In the genomic region with DNA sequence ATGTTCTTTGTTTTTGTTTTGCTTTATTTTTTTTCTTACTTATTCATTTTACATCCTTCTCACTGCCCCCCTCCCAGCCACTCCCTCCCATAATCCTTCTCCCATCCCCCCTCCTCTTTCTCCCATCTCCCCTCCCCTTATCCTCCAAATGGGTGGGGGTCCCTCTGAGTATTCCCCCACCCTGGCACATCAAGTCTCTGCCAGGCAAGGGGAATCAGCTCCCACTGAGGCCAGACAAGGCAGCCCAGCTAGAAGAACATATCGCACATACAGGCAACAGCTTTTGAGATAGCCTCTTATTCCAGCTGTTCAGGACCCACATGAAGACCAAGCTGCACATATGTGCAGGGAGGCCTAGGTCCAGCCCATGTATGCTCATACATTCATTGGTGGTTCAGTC, we compare ENCODE assay signal across 26 mouse cellular contexts.
"Had no signal": no experiment of that assay in that cellular context is flagged by ENCODE, and none has a peak within 500 bp of the region (broad histone marks: within the 10 kb centered on the region; RNA-seq: fewer than 3 reads in every experiment).

No protein-coding gene starts in this region.

- H3K4me1 ChIP-seq: embryonic facial prominence, embryonic 10.5 days; embryonic facial prominence, embryonic 12.5 days; embryonic facial prominence, embryonic 13.5 days; embryonic facial prominence, embryonic 15.5 days had no signal

- H3K9me3 ChIP-seq: embryonic facial prominence, embryonic 10.5 days; embryonic facial prominence, embryonic 13.5 days; embryonic facial prominence, embryonic 15.5 days; forebrain, embryonic 13.5 days had no signal

- H3K36me3 ChIP-seq: embryonic facial prominence, embryonic 10.5 days; embryonic facial prominence, embryonic 12.5 days; embryonic facial prominence, embryonic 13.5 days; embryonic facial prominence, embryonic 15.5 days; forebrain, embryonic 10.5 days; forebrain, embryonic 12.5 days; forebrain, embryonic 15.5 days had no signal

- H3K27me3 ChIP-seq: embryonic facial prominence, embryonic 12.5 days; embryonic facial prominence, embryonic 13.5 days; embryonic facial prominence, embryonic 15.5 days; forebrain, embryonic 13.5 days; forebrain, embryonic 15.5 days had no signal

- DNase-seq: cerebellum, adult 2 months; cerebellum, adult 8-10 months; cerebellum, adult 9-10 months; cerebellum, adult 9-11 months; cerebellum, postnatal 10 days; cerebellum, postnatal 14 days; cerebellum, postnatal 25 days; cerebellum, postnatal 36 days; embryo, embryonic 11 days; forebrain, postnatal 0 days; gastrocnemius, adult 2 months; gastrocnemius, postnatal 10 days; gastrocnemius, postnatal 14 days; gastrocnemius, postnatal 25 days; gastrocnemius, postnatal 36 days; heart, adult 18-20 months; heart, adult 2 months had no signal

- H3K4me3 ChIP-seq: embryonic facial prominence, embryonic 10.5 days; embryonic facial prominence, embryonic 12.5 days; embryonic facial prominence, embryonic 13.5 days; embryonic facial prominence, embryonic 15.5 days; erythroblast, embryonic 14.5 days; forebrain, embryonic 10.5 days; forebrain, embryonic 12.5 days; forebrain, embryonic 13.5 days; forebrain, embryonic 15.5 days; gastrocnemius, adult 2 months; heart, adult 2 months had no signal

- H3K27ac ChIP-seq: embryonic facial prominence, embryonic 10.5 days; embryonic facial prominence, embryonic 12.5 days; embryonic facial prominence, embryonic 13.5 days; embryonic facial prominence, embryonic 15.5 days; forebrain, embryonic 10.5 days; forebrain, embryonic 12.5 days; forebrain, embryonic 13.5 days; forebrain, embryonic 15.5 days; gastrocnemius, adult 2 months; heart, adult 2 months had no signal
